Mouse (Mus musculus): Measurements from ENCODE around the gene Mfsd5.

- TF ChIP-seq POLR2A (IDR thresholded peaks at IDR 0.05; ENCODE audit: low read depth, low read length) (peak; percentile 83), CTCF (IDR thresholded peaks at IDR 0.05; ENCODE audit: extremely low read depth, insufficient read depth, insufficient read length, insufficient replicate concordance) (no peak)
These were observed at the start of gene Mfsd5 for GRCm38 (mm10) chr15:102279092-102279782.
